Mouse (Mus musculus) heart, embryonic 11.5 days (tissue): ENCODE results near the gene Nectin1. TPM values are rescaled to one million over a fixed set of nuclear protein-coding genes. Genes with fewer than 3 reads are reported as not detected.

Experiments used
- ATAC-seq: fragments of 200-750 bp; cut with Nextera tagmentation; replicated peaks from 2 replicates; pipeline ENCODE4 v1.8.0; 2017; ENCODE audit warnings: moderate library complexity; ENCODE audit not compliant: insufficient number of reproducible peaks, low FRiP score, low TSS enrichment
- H3K27ac ChIP-seq: fragments of 300-500 bp; sonication (generic); 2 replicates; pipeline ENCODE4 v1.5.1; 2014; ENCODE audit warnings: mild to moderate bottlenecking, low read depth, low read length
- H3K27me3 ChIP-seq: fragments of 300-500 bp; sonication (generic); 2 replicates; pipeline ENCODE4 v1.6.1; 2014; ENCODE audit warnings: mild to moderate bottlenecking, low read length, mixed read lengths; ENCODE audit not compliant: control insufficient read depth, insufficient read depth
- H3K36me3 ChIP-seq: fragments of 300-500 bp; sonication (generic); 2 replicates; pipeline ENCODE4 v1.6.1; 2014; ENCODE audit warnings: mild to moderate bottlenecking, low read length, moderate library complexity, mixed read lengths; ENCODE audit not compliant: control insufficient read depth, insufficient read depth
- H3K4me1 ChIP-seq: fragments of 300-500 bp; sonication (generic); 2 replicates; pipeline ENCODE4 v1.6.1; 2014; ENCODE audit warnings: low read length; ENCODE audit not compliant: control insufficient read depth, insufficient read depth
- H3K4me2 ChIP-seq: fragments of 300-500 bp; sonication (generic); 2 replicates; pipeline ENCODE4 v1.6.1; 2014; ENCODE audit warnings: mild to moderate bottlenecking, moderate library complexity
- H3K4me3 ChIP-seq: fragments of 300-500 bp; sonication (generic); 2 replicates; pipeline ENCODE4 v1.5.1; 2014; ENCODE audit warnings: low read depth, low read length
- H3K9ac ChIP-seq: fragments of 300-500 bp; sonication (generic); 2 replicates; pipeline ENCODE4 v1.6.1; 2014; ENCODE audit warnings: mild to moderate bottlenecking, low read depth, low read length, moderate library complexity
- H3K9me3 ChIP-seq: fragments of 300-500 bp; sonication (generic); replicated peaks from 2 replicates; pipeline ENCODE4 v1.6.1; 2016; ENCODE audit warnings: low read length; ENCODE audit not compliant: control insufficient read depth
- WGBS: fragments of 180-500 bp; shearing (Covaris S2); extraction: QIAGEN DNeasy Blood & Tissue Kit; methylation state at CpG from one replicate; pipeline ENCODE4 v1.1.7; 2014; ENCODE audit not compliant: insufficient replicate concordance; 5-methylcytosine and 5-hydroxymethylcytosine counted together
- polyA plus RNA-seq: library from polyadenylated mRNA; unstranded; fragments of >200 nt; fragmentation: Nextera tagmentation; extraction: Ambion mirVana; gene quantifications from 2 replicates; pipeline ENCODE4 v1.2.1, GENCODE M21; 2014

Nectin1 gene
- polyA plus RNA-seq, 1 experiment from 2014 or later = 2.4 TPM

DNA sequence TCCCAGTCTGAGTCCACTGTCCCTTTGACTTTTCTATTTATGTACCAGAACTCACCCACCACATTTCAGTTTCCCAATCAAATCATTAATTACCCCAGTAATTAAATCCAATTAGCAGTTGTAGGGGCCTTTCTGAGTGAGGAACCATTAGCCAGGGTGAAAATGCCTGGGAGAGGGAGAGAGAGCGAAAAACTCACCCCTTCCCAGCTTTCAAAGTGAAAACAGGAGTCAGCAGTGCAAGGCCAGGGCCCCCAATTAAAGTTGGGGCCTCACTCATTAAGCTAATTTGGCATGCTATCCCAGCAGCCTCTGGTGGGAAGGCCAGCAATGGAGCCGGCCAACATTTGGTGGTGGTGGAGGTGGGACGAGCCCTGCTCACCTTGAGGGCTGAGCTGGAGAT is 32.4 kb downstream of the Nectin1 start:
- ATAC-seq = no peak
- WGBS = 64% methylated on average over 3 of the region's 3 CpGs
- Histone ChIP-seq H3K4me2 (no peak overlapping the region), H3K4me1 (peaks cover 5% of the 10 kb centered on the region; the same call in 1 of the 2 replicates), H3K36me3 (no peaks in the 10 kb centered on the region), H3K4me3 (no peak overlapping the region), H3K27me3 (no peaks in the 10 kb centered on the region), H3K9ac (no peak overlapping the region), H3K27ac (no peak overlapping the region), H3K9me3 (no peaks in the 10 kb centered on the region)

DNA sequence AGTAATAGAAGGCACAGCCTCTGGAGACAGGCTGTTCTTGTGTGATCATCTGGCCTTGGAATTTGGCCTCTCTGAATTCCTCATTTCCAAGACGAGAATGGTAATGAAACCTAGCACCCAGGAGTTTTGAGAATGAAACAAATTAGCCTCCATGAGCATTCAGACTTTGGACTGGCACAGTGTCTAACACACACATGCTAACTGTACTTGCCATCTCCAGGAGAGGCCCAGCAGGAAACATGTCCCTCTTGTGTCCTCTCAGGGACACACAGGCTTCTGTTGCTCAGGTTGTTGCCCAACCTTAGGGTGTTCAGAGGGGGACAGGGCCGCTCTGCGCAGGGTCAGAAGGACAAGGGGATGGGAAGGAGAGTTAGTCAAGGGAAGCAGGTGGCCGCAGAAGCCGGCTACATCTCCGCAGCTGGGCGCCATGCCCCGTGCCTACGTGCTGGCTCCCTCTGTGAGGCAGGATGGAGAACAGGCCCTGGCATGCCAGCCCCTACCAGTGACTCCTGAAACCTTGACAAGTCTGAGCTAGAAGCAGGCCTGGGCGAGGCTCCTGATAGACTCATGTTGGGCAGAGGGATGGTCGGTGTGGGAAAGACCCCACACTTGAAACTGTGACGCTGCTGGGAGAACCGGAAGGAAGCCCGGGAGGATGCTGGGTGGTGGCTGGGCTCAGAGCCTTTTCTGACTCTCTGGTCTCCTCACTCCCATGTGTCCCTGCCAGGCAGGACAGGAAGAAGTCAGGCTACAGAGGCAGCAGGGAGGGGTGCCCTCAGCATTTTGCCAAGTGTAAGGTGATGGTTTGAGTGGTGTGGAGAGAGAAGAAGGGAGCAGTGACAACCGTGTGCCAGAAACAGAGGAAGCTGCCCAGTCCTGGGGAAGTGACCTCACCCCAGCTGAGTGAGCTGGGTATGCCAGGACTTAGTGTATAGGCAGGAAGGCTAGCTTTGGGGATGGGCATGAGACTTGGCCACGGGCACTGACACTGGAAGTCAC is 33.9 kb downstream of the Nectin1 start:
- peaks cover 5% of the 10 kb centered on the region; the same call in 1 of the 2 replicates for H3K4me1 ChIP-seq
- WGBS = 77% methylated on average over 16 of the region's 16 CpGs

DNA sequence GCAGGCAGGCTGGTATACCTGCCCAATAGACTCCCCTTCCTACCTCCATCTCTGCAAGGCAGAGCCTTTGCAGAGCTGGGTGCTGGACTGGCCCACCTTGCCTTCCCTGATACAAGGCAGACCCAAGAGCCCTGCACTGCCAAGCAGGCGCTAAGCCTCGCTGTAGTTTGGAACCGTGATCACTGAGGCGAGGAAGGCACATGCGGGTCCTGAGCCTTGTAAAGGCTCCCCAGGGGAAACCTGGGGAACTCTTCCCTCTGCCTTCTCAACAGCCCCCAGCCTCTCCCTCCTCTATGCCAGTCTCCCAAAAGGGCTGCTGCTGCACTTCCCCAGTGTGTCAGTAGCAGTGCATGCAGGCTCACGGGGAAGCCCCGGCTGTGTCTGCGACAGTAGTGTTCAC is 37.1 kb downstream of the Nectin1 start:
- ATAC-seq = no peak
- Histone ChIP-seq H3K27me3 (no peaks in the 10 kb centered on the region), H3K27ac (no peak overlapping the region), H3K9me3 (no peaks in the 10 kb centered on the region), H3K4me3 (no peak overlapping the region), H3K4me1 (peaks cover 11% of the 10 kb centered on the region), H3K9ac (no peak overlapping the region), H3K36me3 (no peaks in the 10 kb centered on the region), H3K4me2 (no peak overlapping the region)
- 42% methylated on average over 8 of the region's 8 CpGs for WGBS

More for the DNA sequence above, 33.9 kb downstream of the Nectin1 start:
- Histone ChIP-seq H3K36me3 (no peaks in the 10 kb centered on the region), H3K4me2 (no peak overlapping the region), H3K9ac (no peak overlapping the region), H3K4me3 (no peak overlapping the region), H3K27me3 (no peaks in the 10 kb centered on the region), H3K27ac (no peak overlapping the region), H3K9me3 (no peaks in the 10 kb centered on the region)
- no peak for ATAC-seq

DNA sequence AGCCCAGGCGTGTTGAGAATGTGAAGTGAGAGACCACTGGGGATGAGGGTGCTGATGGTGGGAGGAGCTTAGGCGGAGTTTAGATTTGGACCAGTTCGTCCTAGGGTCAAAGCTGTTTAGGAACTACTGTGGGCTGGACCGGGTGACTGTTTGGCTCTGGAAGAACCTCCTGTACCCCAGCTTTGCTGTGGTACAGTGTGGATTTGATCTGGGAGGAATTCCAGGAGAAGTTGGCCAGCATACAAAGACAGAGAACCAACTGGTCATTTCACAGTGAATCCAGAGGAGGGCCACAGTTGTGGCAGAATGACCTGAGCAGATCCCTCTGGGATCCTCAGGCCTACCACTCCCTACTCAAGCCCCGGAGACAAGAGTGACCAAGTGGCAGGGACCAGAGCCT is 38.6 kb downstream of the Nectin1 start:
- no peak overlapping the region for H3K9ac ChIP-seq
- H3K27me3 ChIP-seq = no peaks in the 10 kb centered on the region
- ATAC-seq = no peak
- no peak overlapping the region for H3K4me2 ChIP-seq
- H3K9me3 ChIP-seq = no peaks in the 10 kb centered on the region
- WGBS = 53% methylated on average over 5 of the region's 5 CpGs
- no peak overlapping the region for H3K27ac ChIP-seq
- no peaks in the 10 kb centered on the region for H3K36me3 ChIP-seq
- no peak overlapping the region for H3K4me3 ChIP-seq
- peaks cover 16% of the 10 kb centered on the region for H3K4me1 ChIP-seq

DNA sequence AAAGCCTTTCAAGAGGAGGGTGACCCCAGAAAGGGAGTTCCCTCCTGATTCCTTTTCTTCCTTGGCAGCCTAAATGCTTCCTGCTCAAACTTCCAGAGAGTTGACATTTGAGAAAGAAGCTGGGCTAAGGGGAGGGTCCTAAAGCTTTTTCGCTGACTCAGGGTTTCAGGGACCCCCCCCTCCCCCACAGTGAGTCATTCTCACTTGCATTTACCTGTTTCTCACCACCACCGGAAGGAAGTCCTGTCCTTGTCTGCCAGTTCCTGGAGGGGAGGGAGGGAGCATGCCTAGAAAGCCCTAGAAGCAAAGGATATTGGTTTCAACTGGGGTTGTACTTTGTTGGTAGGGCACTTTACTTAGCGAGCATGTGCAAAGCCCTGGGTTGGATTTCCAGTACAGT is 40.2 kb downstream of the Nectin1 start:
- Histone ChIP-seq H3K9ac (no peak overlapping the region), H3K9me3 (no peaks in the 10 kb centered on the region), H3K4me3 (no peak overlapping the region), H3K27ac (no peak overlapping the region), H3K4me2 (no peak overlapping the region), H3K27me3 (no peaks in the 10 kb centered on the region), H3K4me1 (peaks cover 17% of the 10 kb centered on the region), H3K36me3 (no peaks in the 10 kb centered on the region)
- no peak for ATAC-seq
- 49% methylated on average over 3 of the region's 3 CpGs for WGBS

DNA sequence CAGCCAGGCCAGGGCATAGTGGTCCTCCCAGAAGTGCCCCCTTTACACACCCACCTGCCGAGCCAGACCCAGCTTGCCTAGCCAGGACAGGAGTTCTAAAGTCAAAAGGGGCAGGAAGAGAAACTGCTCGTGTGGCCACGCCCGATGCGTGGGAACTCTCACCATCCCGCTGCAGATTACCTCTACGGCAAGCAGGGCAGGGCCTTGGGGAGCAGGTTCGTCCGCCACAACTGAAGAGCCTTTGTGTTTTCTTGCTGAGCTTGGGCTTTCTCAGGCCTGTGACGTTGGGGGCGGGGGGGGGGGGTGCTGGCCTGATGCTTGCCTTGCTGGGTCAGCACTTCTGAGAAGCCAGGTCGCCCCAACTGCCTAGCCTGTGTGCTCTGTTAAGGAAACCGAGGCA is 41.1 kb downstream of the Nectin1 start:
- WGBS = 67% methylated on average over 13 of the region's 13 CpGs
- Histone ChIP-seq H3K27me3 (no peaks in the 10 kb centered on the region), H3K4me1 (peaks cover 17% of the 10 kb centered on the region), H3K4me3 (no peak overlapping the region), H3K4me2 (no peak overlapping the region), H3K27ac (no peak overlapping the region), H3K9me3 (no peaks in the 10 kb centered on the region), H3K9ac (no peak overlapping the region), H3K36me3 (no peaks in the 10 kb centered on the region)
- no peak for ATAC-seq

DNA sequence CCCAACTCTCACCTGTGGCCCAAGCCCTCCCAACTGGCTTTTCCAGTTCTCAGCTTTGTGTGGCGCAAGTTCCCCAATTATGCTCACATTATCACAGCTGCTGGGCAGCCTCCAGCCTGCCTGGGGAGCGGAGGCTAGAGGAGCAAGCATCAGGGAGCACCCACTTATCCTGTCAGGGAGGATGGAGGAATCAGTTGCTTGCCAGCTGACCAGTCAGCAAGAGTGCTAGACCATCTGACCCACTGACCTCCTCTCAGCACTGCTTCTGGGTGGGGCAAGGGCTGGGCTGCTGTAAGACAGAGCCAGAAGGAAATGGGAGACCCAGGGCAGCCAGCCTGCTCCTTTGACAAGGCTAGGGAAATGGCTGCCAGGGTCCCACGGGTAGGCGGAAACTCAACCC is 43.8 kb downstream of the Nectin1 start:
- WGBS = 51% methylated on average over 4 of the region's 4 CpGs
- no peak overlapping the region for H3K27ac ChIP-seq
- H3K9me3 ChIP-seq = no peaks in the 10 kb centered on the region
- no peaks in the 10 kb centered on the region for H3K27me3 ChIP-seq
- H3K4me3 ChIP-seq = no peak overlapping the region
- no peak overlapping the region for H3K9ac ChIP-seq
- H3K36me3 ChIP-seq = no peaks in the 10 kb centered on the region; the same call in 1 of the 2 replicates
- no peak overlapping the region for H3K4me2 ChIP-seq
- ATAC-seq = no peak
- H3K4me1 ChIP-seq = peaks cover 17% of the 10 kb centered on the region

DNA sequence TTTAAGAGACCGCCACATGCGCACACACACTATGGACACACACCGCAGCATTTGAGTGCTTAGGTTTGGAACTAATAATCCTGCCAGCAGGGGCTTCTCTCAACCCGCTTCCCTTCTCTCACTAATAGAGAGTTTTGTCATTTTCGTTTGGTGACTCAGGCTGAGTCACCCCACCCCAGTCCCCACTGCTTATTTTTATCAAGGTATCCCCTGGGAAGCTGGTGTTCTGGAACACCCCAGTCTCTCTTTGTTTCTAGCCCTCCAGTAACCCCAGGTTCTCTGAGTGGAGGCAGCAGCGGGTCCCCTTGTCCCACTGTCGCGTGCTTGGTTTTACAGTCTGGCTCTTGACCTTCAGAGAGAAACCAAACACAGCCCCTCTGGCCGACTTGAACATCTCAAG is 48.9 kb downstream of the Nectin1 start:
- Histone ChIP-seq H3K36me3 (no peaks in the 10 kb centered on the region; the same call in 1 of the 2 replicates), H3K4me3 (no peak overlapping the region), H3K9me3 (no peaks in the 10 kb centered on the region), H3K27ac (no peak overlapping the region), H3K4me2 (no peak overlapping the region), H3K9ac (no peak overlapping the region), H3K4me1 (peaks cover 6% of the 10 kb centered on the region), H3K27me3 (no peaks in the 10 kb centered on the region)
- ATAC-seq = no peak
- WGBS = 84% methylated on average over 9 of the region's 9 CpGs
